Mouse (Mus musculus): ENCODE measurements around the gene Olfr1043.
"Not testable (repeated sequence)": the region's sequence is repeated elsewhere in the genome, so short reads cannot be mapped to it uniquely, and the experiment has no call there.

Gene Olfr1043

GRCm38 (mm10) chr2:86167422-86167821, at the start of gene Olfr1043:
Olfr1043 (minus strand) TSS chr2:86167522.
- DNase-seq (ENCODE audit: low read depth, low spot score) = no peak

GRCm38 (mm10) chr2:86202909-86203308, 35.6 kb upstream of the Olfr1043 start, which contains the start of gene Olfr1045:
Olfr1045 (minus strand) TSS chr2:86203009.
- no peak for DNase-seq (ENCODE audit: low read depth, low spot score)

- no peak for DNase-seq (ENCODE audit: low read depth, low spot score)
These were observed 28.5 kb upstream of the Olfr1043 start for GRCm38 (mm10) chr2:86195863-86196262.

GRCm38 (mm10) chr2:86185583-86185982, 18.3 kb upstream of the Olfr1043 start, which contains the start of gene Olfr52:
Olfr52 (minus strand) TSS chr2:86185683.
- no peak for DNase-seq (ENCODE audit: low read depth, low spot score)

DNA sequence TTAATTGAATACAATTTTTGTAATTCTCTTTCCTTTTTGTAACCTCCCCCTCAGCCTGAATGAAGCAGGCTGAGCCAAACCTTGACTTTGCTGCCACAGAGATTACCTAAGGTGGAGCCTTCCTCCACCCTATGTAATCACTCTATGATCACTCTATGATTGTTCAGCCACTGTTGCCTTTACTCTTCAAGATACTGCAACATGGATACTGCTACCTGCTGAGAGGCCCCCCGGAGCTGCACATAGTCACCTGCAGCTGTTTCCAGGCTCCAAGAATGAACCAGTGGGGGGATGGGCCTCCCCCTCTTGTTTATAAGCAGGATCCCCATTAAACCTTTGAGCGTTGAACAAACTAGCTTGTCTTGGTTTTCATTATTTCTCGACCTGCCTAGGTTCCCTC, 12.6 kb upstream of the Olfr1043 start:
- no peak for DNase-seq (ENCODE audit: low read depth, low spot score)

DNA sequence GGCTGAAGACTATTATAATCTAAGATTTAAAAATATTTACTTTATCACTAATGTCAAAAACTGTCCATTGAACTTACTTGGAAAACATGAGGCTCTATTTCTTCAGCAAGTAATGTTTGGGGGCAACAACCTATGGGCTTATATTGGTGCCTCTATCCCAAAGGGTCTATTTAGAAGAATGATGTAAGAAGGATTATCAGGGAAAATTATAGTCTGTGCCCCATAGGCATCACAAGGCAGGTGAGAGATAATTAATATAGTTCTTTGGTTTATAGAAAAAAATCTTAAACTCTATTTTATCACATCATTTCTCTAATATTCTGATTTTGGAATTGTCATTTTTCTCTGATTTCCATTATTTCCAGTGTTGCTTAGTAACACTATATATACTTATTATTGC, 10.4 kb upstream of the Olfr1043 start, which contains the start of gene Olfr1044:
Olfr1044 (minus strand) TSS at position 101 of the 400 bp plus-strand sequence.
- DNase-seq (ENCODE audit: low read depth, low spot score) = no peak

DNA sequence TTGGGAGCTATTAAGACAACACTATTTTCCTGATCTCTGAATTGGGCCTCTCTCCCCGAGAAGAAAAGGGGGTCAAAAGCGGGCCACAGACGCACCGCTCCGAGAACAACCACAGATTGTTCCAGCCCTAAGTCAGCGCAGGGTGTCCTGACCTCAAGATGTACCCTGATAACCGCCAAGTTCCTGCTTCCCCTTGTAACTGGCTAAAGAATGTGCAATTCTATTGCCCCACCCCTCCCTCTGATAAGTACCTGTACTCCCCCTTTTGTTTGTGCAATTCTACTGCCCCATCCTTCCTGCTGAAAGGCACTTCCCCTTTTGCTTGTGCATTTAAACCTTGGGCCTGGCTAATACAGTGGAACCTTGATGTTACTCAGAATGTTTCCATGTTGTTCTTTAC, 8.1 kb upstream of the Olfr1043 start:
- not testable (repeated sequence) for DNase-seq (ENCODE audit: low read depth, low spot score)

- DNase-seq (ENCODE audit: low read depth, low spot score) = no peak
These were observed 5.6 kb downstream of the Olfr1043 start, which contains the start of gene Olfr1042 for GRCm38 (mm10) chr2:86161738-86162137. Olfr1042 (minus strand) TSS chr2:86161838.

DNA sequence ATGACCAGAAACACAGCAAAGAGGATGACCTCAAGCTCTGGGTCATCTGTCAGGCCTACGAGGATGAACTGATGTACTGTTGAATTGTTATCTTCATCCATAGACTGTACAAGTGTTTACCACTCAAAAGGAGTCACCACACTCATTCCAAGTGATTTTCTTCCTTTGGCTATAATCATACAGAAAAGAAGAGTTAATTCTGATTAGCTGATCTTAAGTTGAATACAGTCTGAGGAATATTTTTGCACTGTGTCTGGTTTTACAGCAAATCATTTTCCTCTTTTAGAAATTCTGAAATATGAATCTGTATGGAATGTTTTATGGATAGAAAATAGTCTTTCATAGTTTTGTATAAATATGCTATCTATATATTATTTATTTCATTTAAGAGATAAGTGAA, 20.7 kb downstream of the Olfr1043 start, which contains the start of gene Olfr1040:
Olfr1040 (minus strand) TSS at position 101 of the 400 bp plus-strand sequence.
- no peak for DNase-seq (ENCODE audit: low read depth, low spot score)

GRCm38 (mm10) chr2:86135828-86136227, 31.5 kb downstream of the Olfr1043 start, which contains the start of gene Olfr1039:
Olfr1039 (minus strand) TSS chr2:86135928.
- DNase-seq (ENCODE audit: low read depth, low spot score) = no peak

Data from 3T3-L1 (cell line).